Mouse (Mus musculus): Measurements from ENCODE around the gene 2310057M21Rik. TPM values are rescaled to one million over a fixed set of nuclear protein-coding genes. Genes with fewer than 3 reads are reported as not detected.

Gene 2310057M21Rik
- polyA plus RNA-seq, 1 experiment = 11.4 TPM

DNA sequence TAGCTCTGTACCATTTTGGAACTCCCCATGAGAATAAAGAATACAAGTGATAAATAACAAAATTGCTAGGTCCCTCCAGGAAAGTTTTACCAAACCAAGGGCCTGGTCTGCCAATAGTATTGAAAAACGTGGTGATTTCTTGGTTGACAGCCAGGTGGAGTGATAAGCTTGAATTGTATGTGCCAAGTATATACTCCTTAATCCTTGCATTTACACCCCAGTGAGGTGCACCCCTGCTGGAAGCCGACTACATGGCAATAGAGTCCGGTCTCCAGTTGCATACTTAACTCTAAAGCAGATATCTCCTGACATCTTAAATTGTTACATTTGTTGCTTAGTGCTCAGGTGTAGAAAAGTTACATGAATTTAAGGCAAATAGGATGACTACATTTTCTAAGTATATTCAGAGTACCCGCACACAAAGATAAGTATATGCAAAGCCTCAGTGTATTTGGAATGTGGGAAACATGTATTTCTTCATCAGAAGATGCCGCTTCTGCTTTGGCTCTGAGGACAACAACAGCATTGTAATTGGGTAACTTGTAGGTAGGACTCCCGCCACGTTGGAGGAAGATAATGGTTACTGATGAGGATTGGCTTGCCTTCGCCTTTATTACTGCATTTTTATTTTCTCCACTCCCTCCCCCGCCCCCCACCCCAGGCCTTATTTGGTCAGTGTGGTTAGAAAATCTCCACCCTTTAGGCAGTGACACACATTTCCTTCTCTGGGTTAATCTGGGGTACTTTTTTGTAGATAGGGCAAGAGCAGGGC lies 9.5 kb upstream of the 2310057M21Rik start:
- TF ChIP-seq CTCF (IDR thresholded peaks at IDR 0.05; ENCODE audit: control insufficient read depth, insufficient read depth, insufficient replicate concordance, low read depth, low read length) (no peak), POLR2A (IDR thresholded peaks at IDR 0.05; ENCODE audit: control insufficient read depth, low read depth, low read length) (no peak)
- Histone ChIP-seq H3K36me3 (ENCODE audit: control insufficient read depth, insufficient read depth, low read length) (no peaks in the 10 kb centered on the region), H3K4me1 (ENCODE audit: control insufficient read depth, insufficient read depth, low read length) (peaks cover 5% of the 10 kb centered on the region), H3K27me3 (ENCODE audit: control insufficient read depth, insufficient read depth, low read length) (no peaks in the 10 kb centered on the region), H3K27ac (ENCODE audit: control insufficient read depth, insufficient read depth, low read depth, low read length) (no peak overlapping the region), H3K4me3 (ENCODE audit: control insufficient read depth, low read depth, low read length) (no peak overlapping the region)

DNA sequence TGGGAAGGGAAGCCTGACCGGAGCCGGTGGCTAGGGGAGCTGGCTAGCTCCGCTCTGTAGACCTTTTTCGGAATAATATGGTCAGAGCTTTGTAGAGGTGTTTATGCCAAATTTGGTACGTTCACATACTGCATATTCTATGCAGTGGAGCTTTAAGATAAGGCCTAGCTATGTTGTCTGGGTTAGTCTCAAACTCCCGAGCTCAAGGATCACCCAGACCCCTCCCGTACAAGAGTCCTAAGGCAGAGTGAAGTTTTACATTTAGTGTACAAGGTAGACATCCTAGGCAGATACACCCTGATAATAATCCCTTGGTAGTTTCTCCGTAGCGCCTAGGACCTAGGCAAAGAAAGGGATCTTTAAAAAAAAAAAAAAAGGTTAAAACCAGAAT lies 8.9 kb upstream of the 2310057M21Rik start:
- H3K27me3 ChIP-seq (ENCODE audit: control insufficient read depth, insufficient read depth, low read length) = no peaks in the 10 kb centered on the region
- H3K4me3 ChIP-seq (ENCODE audit: control insufficient read depth, low read depth, low read length) = peak overlapping the region; percentile 85
- no peaks in the 10 kb centered on the region for H3K36me3 ChIP-seq (ENCODE audit: control insufficient read depth, insufficient read depth, low read length)
- peaks cover 5% of the 10 kb centered on the region for H3K4me1 ChIP-seq (ENCODE audit: control insufficient read depth, insufficient read depth, low read length)
- H3K27ac ChIP-seq (ENCODE audit: control insufficient read depth, insufficient read depth, low read depth, low read length) = peak overlapping the region; percentile 74
- no peak for TF ChIP-seq POLR2A (IDR thresholded peaks at IDR 0.05; ENCODE audit: control insufficient read depth, low read depth, low read length)
- TF ChIP-seq CTCF (IDR thresholded peaks at IDR 0.05; ENCODE audit: control insufficient read depth, insufficient read depth, insufficient replicate concordance, low read depth, low read length) = no peak

DNA sequence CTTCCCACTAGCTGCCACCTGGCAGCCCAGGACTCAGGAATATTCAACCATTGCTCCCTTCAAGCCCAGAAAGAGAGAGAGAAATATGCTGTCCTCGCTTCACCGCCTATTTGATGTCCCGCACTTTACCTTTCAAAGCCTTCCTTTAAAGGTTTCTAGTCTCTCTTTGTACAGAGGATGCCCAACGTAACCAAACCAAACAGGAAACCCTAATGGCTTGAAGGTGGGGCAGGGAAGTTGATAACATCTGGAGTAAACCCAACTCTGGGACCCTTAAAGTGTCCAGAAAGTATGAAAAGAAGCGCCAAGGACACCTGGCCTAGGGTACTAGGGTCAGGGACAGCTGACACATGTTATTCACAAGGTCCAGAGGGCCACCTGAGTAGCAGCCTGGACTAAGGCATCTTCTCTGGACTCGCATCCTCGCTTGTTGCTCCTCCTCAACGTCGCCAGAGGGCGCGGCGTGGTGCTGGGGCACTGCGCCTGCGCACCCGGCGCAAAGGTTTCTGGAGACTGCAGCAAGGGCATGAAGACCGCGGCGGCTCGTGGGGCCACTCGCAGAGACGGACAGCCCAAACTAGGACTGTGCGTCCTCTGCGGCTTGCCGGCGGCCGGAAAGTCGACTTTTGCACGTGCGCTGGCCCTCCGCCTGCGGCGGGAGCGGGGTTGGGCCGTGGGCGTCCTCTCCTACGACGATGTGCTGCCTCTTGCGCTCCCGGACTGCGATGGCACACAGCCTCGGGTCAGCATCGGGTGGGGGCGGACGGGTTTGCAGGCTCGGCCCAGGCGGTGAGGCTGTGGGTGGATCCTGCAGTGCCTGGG lies 8.3 kb upstream of the 2310057M21Rik start, which contains the start of gene Pstk:
TSS of gene Pstk (plus strand) at position 494 of the 822 bp plus-strand sequence.
- peak within 1 kb of the TSS; percentile 74 for H3K27ac ChIP-seq (ENCODE audit: control insufficient read depth, insufficient read depth, low read depth, low read length)
- H3K4me1 ChIP-seq (ENCODE audit: control insufficient read depth, insufficient read depth, low read length) = peaks cover 5% of the 10 kb centered on the region
- H3K36me3 ChIP-seq (ENCODE audit: control insufficient read depth, insufficient read depth, low read length) = no peaks in the 10 kb centered on the region
- TF ChIP-seq CTCF (IDR thresholded peaks at IDR 0.05; ENCODE audit: control insufficient read depth, insufficient read depth, insufficient replicate concordance, low read depth, low read length) = peak; percentile 90
- peak; percentile 60 for TF ChIP-seq POLR2A (IDR thresholded peaks at IDR 0.05; ENCODE audit: control insufficient read depth, low read depth, low read length)
- H3K27me3 ChIP-seq (ENCODE audit: control insufficient read depth, insufficient read depth, low read length) = no peaks in the 10 kb centered on the region
- H3K4me3 ChIP-seq (ENCODE audit: control insufficient read depth, low read depth, low read length) = peak within 1 kb of the TSS; percentile 85

DNA sequence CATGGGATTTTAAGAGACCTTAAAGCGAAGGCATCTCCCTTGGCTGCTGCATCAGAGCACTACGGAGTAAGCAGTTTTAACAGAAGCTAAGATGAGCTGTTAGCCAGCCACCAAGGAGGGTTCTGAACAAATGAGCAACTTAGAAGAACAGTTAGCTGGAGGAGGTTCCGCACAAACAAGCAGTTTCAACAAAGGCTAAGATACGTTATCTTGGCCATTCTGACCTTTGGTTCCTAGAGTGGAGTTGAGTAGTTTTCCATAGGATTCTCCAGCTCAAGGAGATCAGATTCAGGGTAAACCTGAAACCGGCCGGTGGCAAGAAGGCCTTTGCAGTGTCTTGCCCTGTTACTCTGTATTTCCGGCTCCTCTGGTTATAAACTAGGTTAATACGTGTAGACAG lies 1.6 kb upstream of the 2310057M21Rik start:
- H3K27me3 ChIP-seq (ENCODE audit: control insufficient read depth, insufficient read depth, low read length) = no peaks in the 10 kb centered on the region
- H3K4me3 ChIP-seq (ENCODE audit: control insufficient read depth, low read depth, low read length) = no peak overlapping the region
- no peak for TF ChIP-seq POLR2A (IDR thresholded peaks at IDR 0.05; ENCODE audit: control insufficient read depth, low read depth, low read length)
- H3K4me1 ChIP-seq (ENCODE audit: control insufficient read depth, insufficient read depth, low read length) = peaks cover 6% of the 10 kb centered on the region
- no peaks in the 10 kb centered on the region for H3K36me3 ChIP-seq (ENCODE audit: control insufficient read depth, insufficient read depth, low read length)
- no peak overlapping the region for H3K27ac ChIP-seq (ENCODE audit: control insufficient read depth, insufficient read depth, low read depth, low read length)

DNA sequence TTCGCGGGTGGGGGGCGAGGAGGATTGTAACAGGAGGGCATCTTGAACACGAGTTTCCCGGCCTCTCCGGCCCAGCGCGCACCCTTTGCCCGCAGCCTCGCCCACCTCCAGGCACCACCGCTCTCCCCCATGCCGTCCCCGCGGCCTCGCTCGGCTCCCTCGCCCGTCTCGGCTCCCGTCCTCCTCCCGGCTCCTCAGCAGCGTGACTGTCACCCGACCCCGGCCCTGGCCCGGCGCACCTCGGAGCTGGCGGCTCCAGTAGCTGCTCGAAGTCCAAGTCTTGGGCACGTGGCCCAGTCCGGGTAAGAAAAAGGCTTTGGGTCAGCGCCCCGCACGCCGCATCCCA lies 317 bp downstream of the 2310057M21Rik start:
- TF ChIP-seq CTCF (IDR thresholded peaks at IDR 0.05; ENCODE audit: control insufficient read depth, insufficient read depth, insufficient replicate concordance, low read depth, low read length) (no peak), POLR2A (IDR thresholded peaks at IDR 0.05; ENCODE audit: control insufficient read depth, low read depth, low read length) (no peak)
- Histone ChIP-seq H3K27me3 (ENCODE audit: control insufficient read depth, insufficient read depth, low read length) (no peaks in the 10 kb centered on the region), H3K36me3 (ENCODE audit: control insufficient read depth, insufficient read depth, low read length) (peaks cover 1% of the 10 kb centered on the region), H3K4me3 (ENCODE audit: control insufficient read depth, low read depth, low read length) (peak overlapping the region; percentile 84), H3K4me1 (ENCODE audit: control insufficient read depth, insufficient read depth, low read length) (peaks cover 6% of the 10 kb centered on the region), H3K27ac (ENCODE audit: control insufficient read depth, insufficient read depth, low read depth, low read length) (peak overlapping the region; percentile 87)

DNA sequence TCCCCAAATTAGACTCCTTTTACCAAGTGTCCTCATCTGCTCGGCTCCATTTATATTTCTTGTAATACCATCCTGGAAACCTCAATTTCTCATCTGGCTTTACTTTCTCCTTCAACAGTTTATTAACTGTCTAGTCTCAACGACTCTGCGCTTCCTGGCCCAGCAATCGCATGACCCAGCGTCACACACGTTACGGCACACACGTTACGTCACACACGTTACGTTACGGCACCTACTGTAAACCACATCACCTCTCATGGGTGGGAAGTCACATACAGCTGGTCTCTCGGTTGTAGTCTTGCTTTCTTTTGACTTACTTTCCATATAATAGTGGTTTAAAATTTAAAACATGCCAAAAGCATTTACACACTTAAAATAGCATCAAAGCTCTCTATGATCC lies 6.5 kb downstream of the 2310057M21Rik start:
- Histone ChIP-seq H3K27ac (ENCODE audit: control insufficient read depth, insufficient read depth, low read depth, low read length) (no peak overlapping the region), H3K4me3 (ENCODE audit: control insufficient read depth, low read depth, low read length) (no peak overlapping the region), H3K36me3 (ENCODE audit: control insufficient read depth, insufficient read depth, low read length) (peaks cover 2% of the 10 kb centered on the region), H3K27me3 (ENCODE audit: control insufficient read depth, insufficient read depth, low read length) (no peaks in the 10 kb centered on the region), H3K4me1 (ENCODE audit: control insufficient read depth, insufficient read depth, low read length) (no peaks in the 10 kb centered on the region)
- TF ChIP-seq CTCF (IDR thresholded peaks at IDR 0.05; ENCODE audit: control insufficient read depth, insufficient read depth, insufficient replicate concordance, low read depth, low read length) (no peak), POLR2A (IDR thresholded peaks at IDR 0.05; ENCODE audit: control insufficient read depth, low read depth, low read length) (no peak)

DNA sequence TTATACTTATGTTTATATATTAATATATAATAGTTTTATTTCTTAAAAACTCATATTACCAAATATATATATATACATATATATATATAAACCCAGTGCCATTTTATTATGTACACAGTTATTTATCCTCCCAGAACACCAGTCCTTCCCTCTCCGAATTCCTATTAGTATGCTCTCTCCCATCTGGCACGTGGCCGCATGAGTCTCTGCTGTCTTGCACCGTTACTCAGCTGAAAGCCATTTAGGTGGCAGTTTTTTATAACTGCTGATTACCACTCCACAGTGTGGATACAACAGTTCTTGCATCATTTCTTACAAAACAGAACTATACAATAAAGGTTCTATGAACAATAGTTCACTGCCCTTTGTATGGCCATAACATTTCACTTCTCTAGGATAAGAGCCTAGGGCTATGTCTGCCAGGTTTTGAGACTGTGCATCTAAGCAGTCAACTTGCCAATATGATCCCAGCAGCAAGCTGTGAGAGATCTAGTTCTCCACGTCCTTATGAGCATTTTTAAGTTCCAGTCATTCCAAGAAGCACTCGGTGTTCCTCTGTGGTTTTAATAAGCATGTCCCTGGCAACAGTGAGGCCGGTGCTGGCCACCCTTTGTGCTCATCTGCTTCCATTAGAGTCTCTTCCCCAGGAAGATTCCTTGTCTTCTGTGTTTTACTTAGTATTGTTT lies 16.6 kb downstream of the 2310057M21Rik start:
- no peak overlapping the region for H3K27ac ChIP-seq (ENCODE audit: control insufficient read depth, insufficient read depth, low read depth, low read length)
- no peaks in the 10 kb centered on the region for H3K4me1 ChIP-seq (ENCODE audit: control insufficient read depth, insufficient read depth, low read length)
- no peak overlapping the region for H3K4me3 ChIP-seq (ENCODE audit: control insufficient read depth, low read depth, low read length)
- peaks cover 7% of the 10 kb centered on the region for H3K36me3 ChIP-seq (ENCODE audit: control insufficient read depth, insufficient read depth, low read length)
- no peak for TF ChIP-seq CTCF (IDR thresholded peaks at IDR 0.05; ENCODE audit: control insufficient read depth, insufficient read depth, insufficient replicate concordance, low read depth, low read length)
- TF ChIP-seq POLR2A (IDR thresholded peaks at IDR 0.05; ENCODE audit: control insufficient read depth, low read depth, low read length) = no peak
- no peaks in the 10 kb centered on the region for H3K27me3 ChIP-seq (ENCODE audit: control insufficient read depth, insufficient read depth, low read length)
